Mouse (Mus musculus): ENCODE results near the gene Mcam. TPM values are rescaled to one million over a fixed set of nuclear protein-coding genes. Genes with fewer than 3 reads are reported as not detected.
A peak's percentile ranks its signal among the peaks of the same experiment; 100 is the strongest.

Gene Mcam
- polyA plus RNA-seq, 1 experiment: 2.1 TPM

GRCm38 (mm10) chr9:44086960-44087359 lies 47.3 kb upstream of the Mcam start:
- H3K27me3 ChIP-seq (ENCODE audit: control insufficient read depth, insufficient read depth, insufficient read length): no peaks in the 10 kb centered on the region
- TF ChIP-seq REST (IDR thresholded peaks at IDR 0.05; ENCODE audit: insufficient read depth, insufficient read length): no peak
- no peak for TF ChIP-seq POLR2AphosphoS2 (IDR thresholded peaks at IDR 0.05; ENCODE audit: insufficient read length, low read depth)
- H3ac ChIP-seq (ENCODE audit: control insufficient read depth, insufficient read length): no peak overlapping the region
- H3K4me2 ChIP-seq (ENCODE audit: low read depth): peak overlapping the region; percentile 84
- no peaks in the 10 kb centered on the region for H3K79me2 ChIP-seq (ENCODE audit: control insufficient read depth, insufficient read depth)
- H3K36me3 ChIP-seq (ENCODE audit: control insufficient read depth, insufficient read depth): no peaks in the 10 kb centered on the region
- no peak overlapping the region for H3K4me3 ChIP-seq

GRCm38 (mm10) chr9:44087761-44088455 lies 46.4 kb upstream of the Mcam start:
- Histone ChIP-seq H3K27me3 (ENCODE audit: control insufficient read depth, insufficient read depth, insufficient read length) (no peaks in the 10 kb centered on the region), H3K79me2 (ENCODE audit: control insufficient read depth, insufficient read depth) (no peaks in the 10 kb centered on the region), H3K4me3 (no peak overlapping the region), H3K4me2 (ENCODE audit: low read depth) (peak overlapping the region; percentile 84), H3ac (ENCODE audit: control insufficient read depth, insufficient read length) (no peak overlapping the region), H3K36me3 (ENCODE audit: control insufficient read depth, insufficient read depth) (peaks cover 6% of the 10 kb centered on the region)
- TF ChIP-seq TCF12 (IDR thresholded peaks at IDR 0.05; ENCODE audit: insufficient read depth, poor library complexity, severe bottlenecking) (peak; percentile 2), USF1 (IDR thresholded peaks at IDR 0.05; ENCODE audit: low read depth) (no peak), CEBPB (IDR thresholded peaks at IDR 0.05; ENCODE audit: insufficient read depth, poor library complexity, severe bottlenecking) (peak; percentile 40; the same call in 1 of the 2 replicates), MYOG (IDR thresholded peaks at IDR 0.05; ENCODE audit: control insufficient read depth in 1 of 3, insufficient read depth in 1 of 3, insufficient read length in 2 of 3, low read depth in 2 of 3) (peak; percentile 6 to 74 (median 49)), MYOD1 (IDR thresholded peaks at IDR 0.05; ENCODE audit: control insufficient read depth in 1 of 3, insufficient read length in 2 of 3, low read depth in 2 of 3) (peak; percentile 73 to 79 (median 78))

- no peaks in the 10 kb centered on the region for H3K27me3 ChIP-seq (ENCODE audit: control insufficient read depth, insufficient read depth, insufficient read length)
- H3K79me2 ChIP-seq (ENCODE audit: control insufficient read depth, insufficient read depth): no peaks in the 10 kb centered on the region
- peaks cover 6% of the 10 kb centered on the region for H3K36me3 ChIP-seq (ENCODE audit: control insufficient read depth, insufficient read depth)
- peak overlapping the region; percentile 84 for H3K4me2 ChIP-seq (ENCODE audit: low read depth)
- no peak overlapping the region for H3ac ChIP-seq (ENCODE audit: control insufficient read depth, insufficient read length)
- no peak for TF ChIP-seq POLR2A (IDR thresholded peaks at IDR 0.05; ENCODE audit: insufficient read length, low read depth)
- no peak for TF ChIP-seq MYOD1 (IDR thresholded peaks at IDR 0.05; ENCODE audit: control insufficient read depth in 1 of 3, insufficient read length in 2 of 3, low read depth in 2 of 3)
- TF ChIP-seq E2F4 (IDR thresholded peaks at IDR 0.05; ENCODE audit: insufficient read depth): no peak
- no peak overlapping the region for H3K4me3 ChIP-seq
Measured at GRCm38 (mm10) chr9:44088877-44089608, 45.2 kb upstream of the Mcam start.

GRCm38 (mm10) chr9:44093612-44094503 lies 40.4 kb upstream of the Mcam start:
- no peak overlapping the region for H3K4me3 ChIP-seq
- TF ChIP-seq CEBPB (IDR thresholded peaks at IDR 0.05; ENCODE audit: insufficient read depth, poor library complexity, severe bottlenecking) (no peak), REST (IDR thresholded peaks at IDR 0.05; ENCODE audit: insufficient read depth, insufficient read length) (no peak), MAX (IDR thresholded peaks at IDR 0.05; ENCODE audit: low read depth) (no peak), USF1 (IDR thresholded peaks at IDR 0.05; ENCODE audit: low read depth) (no peak), MYOD1 (IDR thresholded peaks at IDR 0.05; ENCODE audit: control insufficient read depth in 1 of 3, insufficient read length in 2 of 3, low read depth in 2 of 3) (peak in 2 of 3 experiments; percentile 65 to 79), MYOG (IDR thresholded peaks at IDR 0.05; ENCODE audit: control insufficient read depth in 1 of 3, insufficient read depth in 1 of 3, insufficient read length in 2 of 3, low read depth in 2 of 3) (peak in 2 of 3 experiments; percentile 74 to 79)
- no peaks in the 10 kb centered on the region for H3K79me2 ChIP-seq (ENCODE audit: control insufficient read depth, insufficient read depth)
- peaks cover 6% of the 10 kb centered on the region for H3K36me3 ChIP-seq (ENCODE audit: control insufficient read depth, insufficient read depth)
- no peaks in the 10 kb centered on the region for H3K27me3 ChIP-seq (ENCODE audit: control insufficient read depth, insufficient read depth, insufficient read length)
- no peak overlapping the region for H3K4me2 ChIP-seq (ENCODE audit: low read depth)
- H3ac ChIP-seq (ENCODE audit: control insufficient read depth, insufficient read length): no peak overlapping the region

- Histone ChIP-seq H3K79me2 (ENCODE audit: control insufficient read depth, insufficient read depth) (no peaks in the 10 kb centered on the region), H3K4me2 (ENCODE audit: low read depth) (no peak overlapping the region)
- no peak for TF ChIP-seq USF1 (IDR thresholded peaks at IDR 0.05; ENCODE audit: low read depth)
- TF ChIP-seq MYOG (IDR thresholded peaks at IDR 0.05; ENCODE audit: control insufficient read depth in 1 of 3, insufficient read depth in 1 of 3, insufficient read length in 2 of 3, low read depth in 2 of 3): no peak
- TF ChIP-seq TCF3 (IDR thresholded peaks at IDR 0.05; ENCODE audit: insufficient read length, low read depth): no peak
- TF ChIP-seq TCF12 (IDR thresholded peaks at IDR 0.05; ENCODE audit: insufficient read depth, poor library complexity, severe bottlenecking): no peak
- TF ChIP-seq POLR2A (IDR thresholded peaks at IDR 0.05; ENCODE audit: insufficient read length, low read depth): no peak
- no peak for TF ChIP-seq REST (IDR thresholded peaks at IDR 0.05; ENCODE audit: insufficient read depth, insufficient read length)
- no peak for TF ChIP-seq SRF (IDR thresholded peaks at IDR 0.05; ENCODE audit: control insufficient read depth, insufficient read length, low read depth)
- no peak for TF ChIP-seq MAX (IDR thresholded peaks at IDR 0.05; ENCODE audit: low read depth)
- no peak for TF ChIP-seq MYOD1 (IDR thresholded peaks at IDR 0.05; ENCODE audit: control insufficient read depth in 1 of 3, insufficient read length in 2 of 3, low read depth in 2 of 3)
- TF ChIP-seq CEBPB (IDR thresholded peaks at IDR 0.05; ENCODE audit: insufficient read depth, poor library complexity, severe bottlenecking): no peak
- TF ChIP-seq E2F4 (IDR thresholded peaks at IDR 0.05; ENCODE audit: insufficient read depth): no peak
- TF ChIP-seq POLR2AphosphoS2 (IDR thresholded peaks at IDR 0.05; ENCODE audit: insufficient read length, low read depth): no peak
Measured at GRCm38 (mm10) chr9:44094737-44095136, 39.5 kb upstream of the Mcam start.

More at GRCm38 (mm10) chr9:44094737-44095136, 39.5 kb upstream of the Mcam start:
- peaks cover 6% of the 10 kb centered on the region for H3K36me3 ChIP-seq (ENCODE audit: control insufficient read depth, insufficient read depth)
- no peak overlapping the region for H3K4me3 ChIP-seq
- H3K27me3 ChIP-seq (ENCODE audit: control insufficient read depth, insufficient read depth, insufficient read length): no peaks in the 10 kb centered on the region
- no peak overlapping the region for H3ac ChIP-seq (ENCODE audit: control insufficient read depth, insufficient read length)

Data from myocyte (in vitro differentiated cells).